Mouse (Mus musculus) A20 (cell line): ENCODE results near the gene Clip4.

ENCODE experiments used
- DNase-seq: peaks from one replicate; pipeline ENCODE4 v3.0.0-alpha.2; 2011; ENCODE audit warnings: low read depth, low spot score

Gene Clip4

DNA sequence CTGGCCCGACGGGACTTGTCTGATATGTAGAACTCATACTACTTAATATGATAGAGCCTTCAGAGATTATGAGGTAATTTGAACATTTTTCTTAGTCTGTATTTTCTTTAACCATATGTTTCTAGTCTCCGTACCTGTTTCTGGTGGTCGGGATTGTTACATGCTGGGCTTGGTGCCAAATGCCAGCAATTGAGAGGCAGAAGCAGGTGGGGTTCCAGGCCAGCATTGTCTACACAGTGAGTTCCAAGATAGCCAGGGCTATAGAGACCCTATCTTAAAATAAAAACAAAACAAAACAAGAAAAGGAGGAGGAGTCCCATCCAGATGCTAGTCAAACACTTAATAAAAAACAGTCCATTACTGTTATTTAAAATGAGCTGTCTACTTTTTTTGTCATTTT is 23.3 kb downstream of the Clip4 start:
- no peak for DNase-seq

- no peak for DNase-seq
Measured at GRCm38 (mm10) chr17:71795521-71796205, 27.4 kb downstream of the Clip4 start.

- DNase-seq, result no peak
Measured at GRCm38 (mm10) chr17:71803456-71803855, 35.2 kb downstream of the Clip4 start.

DNA sequence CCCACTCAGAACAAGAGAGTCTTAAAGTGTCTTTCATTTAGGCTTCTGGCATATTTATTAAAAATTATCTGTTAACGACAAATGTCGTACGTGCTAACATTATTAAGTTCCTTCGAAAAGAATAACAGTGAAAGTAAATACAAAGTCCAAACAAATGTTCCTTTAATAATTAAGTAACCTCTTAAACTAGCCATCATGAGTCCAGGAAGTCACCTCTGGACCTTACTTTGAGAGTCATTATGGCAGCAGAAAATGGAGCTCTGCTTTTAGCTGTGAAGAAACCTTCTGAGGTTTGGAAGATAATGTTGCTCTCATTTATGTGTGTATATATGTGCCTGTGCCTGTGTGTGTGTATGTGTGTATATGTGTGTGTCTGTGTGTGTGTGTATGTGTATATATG is 35.6 kb downstream of the Clip4 start:
- DNase-seq, result no peak

- DNase-seq, result no peak
Measured at GRCm38 (mm10) chr17:71811070-71811469, 42.8 kb downstream of the Clip4 start.

- no peak for DNase-seq
Measured at GRCm38 (mm10) chr17:71816136-71816864, 48.0 kb downstream of the Clip4 start.

DNA sequence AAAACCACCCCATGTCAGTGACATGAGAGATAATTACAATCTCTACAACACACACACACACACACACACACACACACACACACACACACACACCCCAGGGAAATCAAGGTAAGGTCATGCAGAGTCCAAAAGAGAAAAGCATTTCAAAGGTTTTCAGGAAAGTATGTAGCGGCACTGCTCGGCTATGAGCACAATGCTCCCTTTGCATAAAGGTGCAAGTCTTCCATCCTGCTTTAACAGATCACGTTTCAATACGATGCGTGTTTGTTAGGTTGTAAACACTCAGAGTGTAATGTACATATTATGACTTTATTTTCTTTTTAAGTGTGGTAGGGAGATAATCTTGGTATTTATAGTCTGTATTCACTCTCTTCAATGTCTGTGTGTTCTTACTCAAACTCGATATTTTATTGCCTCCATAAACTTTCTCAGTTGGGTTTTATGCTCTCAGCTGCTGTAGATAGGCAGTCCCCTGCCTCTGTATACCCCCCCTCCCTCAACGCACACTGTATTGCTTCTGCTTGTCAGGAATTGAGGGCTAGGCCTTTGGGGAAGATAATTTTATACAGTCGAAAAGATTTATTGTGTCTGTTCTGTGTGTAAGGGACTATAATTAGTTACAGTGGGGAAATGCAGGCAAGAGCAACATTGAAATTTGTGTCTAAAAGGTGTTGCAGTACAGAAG is 55.5 kb downstream of the Clip4 start:
- no peak for DNase-seq

GRCm38 (mm10) chr17:71826603-71827002 is 58.3 kb downstream of the Clip4 start:
- no peak for DNase-seq

GRCm38 (mm10) chr17:71827627-71828026 is 59.4 kb downstream of the Clip4 start:
- DNase-seq, result no peak

GRCm38 (mm10) chr17:71828647-71829414 is 60.6 kb downstream of the Clip4 start:
- no peak for DNase-seq

DNA sequence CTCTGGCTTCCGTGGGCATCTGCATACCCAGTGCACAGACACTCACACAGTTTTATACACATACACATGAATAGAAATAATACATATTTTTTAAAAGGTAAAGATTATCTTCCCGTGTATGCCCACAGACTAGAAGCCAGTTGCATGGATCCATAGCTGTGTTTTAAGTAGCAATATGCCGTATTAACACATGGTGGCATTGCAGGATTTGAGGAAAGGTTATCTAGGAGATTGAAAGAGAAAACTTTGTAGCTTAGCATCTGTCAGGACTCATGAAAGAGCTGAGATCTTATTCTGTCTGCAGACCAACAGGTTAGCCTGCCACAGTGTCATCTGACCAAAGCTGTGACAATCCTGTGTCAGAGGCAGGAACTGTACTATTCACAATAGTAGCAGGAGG is 63.7 kb downstream of the Clip4 start:
- DNase-seq, result no peak

DNA sequence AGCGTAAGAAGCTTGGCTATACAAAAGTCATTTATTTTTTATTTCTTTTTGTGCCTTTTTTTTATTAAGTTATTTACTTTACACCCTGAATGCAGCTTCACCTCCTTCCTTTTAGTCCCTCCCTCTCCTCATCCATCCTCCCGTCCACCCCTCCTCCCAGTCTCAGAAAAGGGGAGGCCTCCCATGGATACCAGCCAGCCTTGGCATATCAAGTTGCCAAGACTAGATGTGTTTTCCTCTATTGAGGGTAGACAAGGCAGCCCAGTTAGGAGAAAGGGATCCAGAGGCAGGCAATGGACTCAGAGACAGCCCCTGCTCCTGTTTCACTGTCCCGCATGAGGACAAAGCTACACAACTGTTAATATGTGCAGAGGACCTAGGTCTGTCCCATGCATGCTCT is 93.9 kb downstream of the Clip4 start:
- DNase-seq, result no peak

- DNase-seq, result no peak
Measured at GRCm38 (mm10) chr17:71862895-71863294, 94.6 kb downstream of the Clip4 start.

DNA sequence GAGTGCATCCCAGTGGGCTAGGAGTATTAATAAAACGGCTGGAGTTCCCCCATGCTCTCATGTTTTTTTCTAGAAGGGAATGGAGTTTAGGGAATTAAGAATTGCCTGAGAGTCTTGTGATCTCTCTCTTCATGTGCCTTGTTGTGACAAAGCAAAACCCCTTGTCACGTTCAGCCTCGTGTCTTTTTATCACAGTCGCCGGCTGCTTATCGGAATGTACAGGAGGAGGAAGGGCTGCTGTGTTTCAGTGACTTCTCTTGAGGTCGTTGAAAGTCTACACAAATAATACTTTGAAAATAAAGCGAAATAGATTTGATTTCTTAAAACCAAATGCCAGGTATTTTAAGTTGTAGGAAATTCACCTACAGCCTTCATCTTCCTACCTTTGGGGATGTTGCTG is 95.8 kb downstream of the Clip4 start:
- no peak for DNase-seq

DNA sequence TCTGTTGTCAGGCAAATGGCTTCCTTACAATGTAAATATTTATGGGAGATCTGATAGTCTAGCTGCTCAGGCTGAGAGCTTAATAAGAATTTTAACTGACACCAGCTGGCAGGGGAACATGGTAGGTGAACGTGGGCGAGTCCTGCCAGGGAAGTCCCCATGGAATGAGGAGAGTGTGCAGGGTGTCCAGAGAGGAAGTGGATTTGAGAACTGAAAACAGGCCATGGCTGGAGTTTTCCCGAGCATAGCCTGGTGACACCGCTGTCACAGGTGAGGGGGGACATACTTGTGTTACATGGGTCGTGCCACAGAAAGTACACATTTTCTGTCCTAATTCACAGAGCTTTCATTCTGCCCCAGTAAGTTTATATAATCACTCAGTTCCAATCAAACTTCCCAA is 97.2 kb downstream of the Clip4 start:
- DNase-seq, result peak; percentile 6

GRCm38 (mm10) chr17:71867892-71868291 is 99.6 kb downstream of the Clip4 start:
- DNase-seq, result no peak

DNA sequence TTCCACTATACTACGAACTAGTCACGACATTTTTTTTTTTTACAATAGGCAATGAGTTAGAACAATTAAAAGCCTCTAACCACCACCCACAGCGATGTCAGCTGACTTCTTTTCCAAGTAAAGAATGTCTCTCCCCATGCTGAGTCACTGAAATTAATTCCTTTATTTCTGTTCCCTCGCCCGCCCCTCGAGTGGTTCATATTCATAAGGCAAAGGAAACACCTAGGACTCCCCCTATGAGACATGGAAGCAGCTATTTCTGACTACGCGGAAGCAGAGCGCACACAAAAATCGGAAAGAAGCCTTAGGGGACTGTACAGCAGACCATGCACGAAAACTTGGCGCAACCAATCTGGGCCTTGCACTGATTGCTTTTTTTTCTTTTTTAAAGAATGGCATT is 100.6 kb downstream of the Clip4 start:
- no peak for DNase-seq

- DNase-seq, result no peak
Measured at GRCm38 (mm10) chr17:71869372-71870231, 101.3 kb downstream of the Clip4 start.

- DNase-seq, result no peak
Measured at GRCm38 (mm10) chr17:71870232-71870621, 102.0 kb downstream of the Clip4 start.

- no peak for DNase-seq
Measured at GRCm38 (mm10) chr17:71870641-71871040, 102.4 kb downstream of the Clip4 start.

DNA sequence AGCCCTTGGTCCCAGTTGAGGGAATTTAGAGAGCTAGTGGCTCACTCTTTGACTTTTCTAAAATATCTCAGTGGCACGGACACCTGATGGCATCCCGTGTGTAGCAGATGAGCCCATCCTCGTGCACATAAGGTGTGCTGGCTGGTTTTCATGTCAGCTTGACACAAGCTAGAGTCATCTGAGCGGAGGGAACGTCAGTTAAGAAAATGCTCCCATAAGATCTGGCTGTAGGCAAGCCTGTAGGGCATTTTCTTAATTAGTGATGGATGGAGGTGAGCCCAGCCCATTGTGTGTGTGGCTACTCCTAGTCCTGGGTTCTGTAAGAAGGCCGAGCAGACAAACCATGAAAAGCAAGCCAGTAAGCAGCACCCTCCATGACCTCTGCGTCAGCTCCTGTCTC is 103.7 kb downstream of the Clip4 start:
- no peak for DNase-seq
